Mouse (Mus musculus) embryonic fibroblast, embryonic 13.5 days (primary cell): ENCODE results near the gene Gm21973.

Source experiments
- CTCF ChIP-seq: IDR thresholded peaks from 2 replicates; pipeline ENCODE4 v1.5.1; 2011; ENCODE audit warnings: mild to moderate bottlenecking, control low read depth, low read length, moderate library complexity, borderline replicate concordance; ENCODE audit not compliant: insufficient read depth
- POLR2A ChIP-seq: IDR thresholded peaks from 2 replicates; pipeline ENCODE4 v1.6.1; 2011; ENCODE audit warnings: low read depth, mild to moderate bottlenecking, control low read depth, low read length, moderate library complexity

DNA sequence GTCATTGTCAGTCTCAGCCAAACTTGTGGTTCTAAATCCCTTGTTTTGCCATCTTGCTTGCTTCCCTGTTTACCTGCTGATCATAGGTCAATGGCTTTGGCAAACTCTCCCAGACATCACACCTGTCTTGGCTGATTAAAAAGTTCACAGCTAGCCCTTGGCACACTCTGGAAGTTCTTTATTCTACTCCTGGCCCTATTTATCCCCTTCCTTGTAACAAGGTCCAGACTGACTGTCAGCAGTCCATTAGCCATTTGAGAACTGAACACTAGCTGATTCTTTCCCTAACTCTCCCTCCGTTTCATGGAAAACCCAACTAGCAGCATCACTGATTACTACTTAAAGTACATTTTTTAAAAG, 96.6 kb downstream of the Gm21973 start:
- TF ChIP-seq CTCF (no peak), POLR2A (no peak)
